Mouse (Mus musculus): ENCODE results near the gene Vmn2r86. TPM values are rescaled to one million over a fixed set of nuclear protein-coding genes. Genes with fewer than 3 reads are reported as not detected.

The Vmn2r86 gene
- total RNA-seq (2023), result not detected in 4 replicates

DNA sequence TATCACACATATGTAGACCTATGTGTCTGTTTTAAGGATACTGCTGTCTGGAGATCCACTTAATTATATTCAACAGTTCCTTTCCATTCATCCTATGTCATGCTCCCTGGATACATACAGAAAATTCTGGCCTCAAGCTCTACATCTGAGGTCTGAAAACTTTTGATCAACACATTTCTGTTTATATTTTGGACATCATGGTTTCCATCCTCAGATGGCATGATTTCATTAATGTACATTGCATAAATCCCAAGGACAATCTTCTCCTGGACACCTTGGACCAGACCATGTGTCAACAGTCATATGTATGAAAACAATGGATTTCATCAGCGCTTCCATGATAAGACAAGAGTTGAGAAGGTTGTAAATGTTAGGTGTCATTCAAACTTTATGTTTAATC lies at the start of gene Vmn2r86:
Gene Vmn2r86, minus strand, starts transcription at position 101 of the 400 bp plus-strand sequence.

DNA sequence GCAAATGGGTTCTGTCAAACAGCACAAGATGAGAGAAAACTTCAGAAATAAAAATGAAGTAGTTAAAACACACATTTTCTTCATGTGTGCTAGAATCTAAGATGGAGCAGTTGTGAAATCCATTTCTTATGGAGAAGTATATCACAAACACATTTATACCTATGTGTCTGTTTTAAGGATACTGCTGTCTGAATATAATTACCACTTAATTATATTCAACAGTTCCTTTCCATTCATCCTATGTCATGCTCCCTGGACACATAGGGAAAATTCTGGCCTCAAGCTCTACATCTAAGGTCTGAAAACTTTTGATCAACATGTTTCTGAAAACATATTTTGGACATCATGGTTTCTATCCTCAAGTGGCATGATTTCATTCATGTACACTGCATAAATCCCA lies 41.4 kb upstream of the Vmn2r86 start, which contains the start of gene Vmn2r87:
Gene Vmn2r87, minus strand, starts transcription at position 101 of the 400 bp plus-strand sequence.

DNA sequence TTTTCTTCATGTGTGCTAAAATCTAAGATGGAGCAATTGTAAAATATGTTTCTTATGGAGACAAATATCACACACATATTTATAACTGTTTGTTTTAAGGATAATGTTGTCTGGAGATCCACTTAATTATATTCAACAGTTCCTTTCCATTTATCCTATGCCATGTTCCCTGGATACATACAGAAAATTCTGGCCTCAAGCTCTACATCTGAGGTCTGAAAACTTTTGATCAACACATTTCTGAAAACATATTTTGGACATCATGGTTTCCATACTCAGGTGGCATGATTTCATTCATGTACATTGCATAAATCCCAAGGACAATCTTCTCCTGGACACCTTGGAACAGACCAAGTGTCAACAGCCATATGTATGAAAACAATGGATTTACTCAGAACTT lies 26.2 kb downstream of the Vmn2r86 start, which contains the start of gene Vmn2r85:
Gene Vmn2r85, minus strand, starts transcription at position 101 of the 400 bp plus-strand sequence.

DNA sequence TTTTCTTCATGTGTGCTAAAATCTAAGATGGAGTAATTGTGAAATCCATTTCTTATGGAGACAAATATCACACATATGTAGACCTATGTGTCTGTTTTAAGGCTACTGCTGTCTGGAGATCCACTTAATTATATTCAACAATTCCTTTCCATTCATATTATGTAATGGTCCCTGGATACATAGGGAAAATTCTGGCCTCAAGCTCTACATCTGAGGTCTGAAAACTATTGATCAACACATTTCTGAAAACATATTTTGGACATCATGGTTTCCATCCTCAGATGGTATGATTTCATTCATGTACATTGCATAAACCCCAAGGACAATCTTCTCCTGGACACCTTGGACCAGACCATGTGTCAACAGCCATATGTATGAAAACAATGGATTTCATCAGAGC lies 61.6 kb downstream of the Vmn2r86 start, which contains the start of gene Vmn2r84:
Gene Vmn2r84, minus strand, starts transcription at position 101 of the 400 bp plus-strand sequence.

Other genes with a start within 250 kb of the Vmn2r86 start
- gene Olfr827, start 241.6 kb downstream of the Vmn2r86 start, total RNA-seq (2023), result not detected in 4 replicates
- 0.16 TPM in 1 of 4 replicates, not detected in the others for gene Neurod4, start 175.8 kb downstream of the Vmn2r86 start, total RNA-seq (2023)
- gene Tespa1, start 133.2 kb downstream of the Vmn2r86 start, total RNA-seq (2023), result 65.3 to 76.4 TPM (median 71.7 TPM) in 4 replicates
- not detected in 4 replicates for gene Vmn2r84, start 61.7 kb downstream of the Vmn2r86 start, total RNA-seq (2023)
- gene Vmn2r85, start 26.3 kb downstream of the Vmn2r86 start, total RNA-seq (2023), result not detected in 4 replicates
- gene Vmn2r87, start 41.3 kb upstream of the Vmn2r86 start, total RNA-seq (2023), result not detected in 4 replicates

All from B cell, adult 62 days (primary cell).